Mouse (Mus musculus) heart, adult 2 months (tissue): ENCODE results near the gene Grwd1.

Source experiments
- CTCF ChIP-seq: fragments of 200-600 bp; IDR thresholded peaks from 2 replicates; pipeline ENCODE4 v1.8.1; 2022; ENCODE audit warnings: antibody characterized with exemption, mild to moderate bottlenecking, moderate library complexity
- POLR2A ChIP-seq: fragments of 200-500 bp; IDR thresholded peaks from 2 replicates; pipeline ENCODE4 v1.6.1; 2011; ENCODE audit warnings: mild to moderate bottlenecking, low read depth, low read length, control low read depth; ENCODE audit not compliant: insufficient read depth

DNA sequence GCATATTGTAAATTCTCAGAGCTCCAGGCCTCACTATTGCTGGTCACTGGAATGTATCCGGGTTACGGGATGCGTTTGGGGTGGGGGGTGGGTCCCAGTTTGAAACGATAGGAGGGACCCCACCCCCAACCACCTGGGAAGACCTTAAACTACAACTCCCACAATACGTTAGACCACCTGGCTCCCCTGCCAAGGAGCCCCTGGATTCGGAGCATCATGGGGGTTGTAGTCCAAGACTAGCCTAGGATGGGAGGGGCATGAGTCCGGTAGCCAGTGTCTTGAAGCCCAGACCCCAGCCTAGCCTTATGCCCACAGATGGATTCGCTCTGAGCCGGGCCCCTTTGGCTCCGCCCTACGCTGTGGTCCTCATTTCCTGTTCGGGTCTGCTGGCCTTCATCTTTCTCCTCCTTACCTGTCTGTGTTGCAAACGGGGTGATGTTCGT is 44.6 kb downstream of the Grwd1 start:
- TF ChIP-seq CTCF (no peak), POLR2A (no peak)
